Mouse (Mus musculus): ENCODE measurements around the gene Dnaaf5.

DNA sequence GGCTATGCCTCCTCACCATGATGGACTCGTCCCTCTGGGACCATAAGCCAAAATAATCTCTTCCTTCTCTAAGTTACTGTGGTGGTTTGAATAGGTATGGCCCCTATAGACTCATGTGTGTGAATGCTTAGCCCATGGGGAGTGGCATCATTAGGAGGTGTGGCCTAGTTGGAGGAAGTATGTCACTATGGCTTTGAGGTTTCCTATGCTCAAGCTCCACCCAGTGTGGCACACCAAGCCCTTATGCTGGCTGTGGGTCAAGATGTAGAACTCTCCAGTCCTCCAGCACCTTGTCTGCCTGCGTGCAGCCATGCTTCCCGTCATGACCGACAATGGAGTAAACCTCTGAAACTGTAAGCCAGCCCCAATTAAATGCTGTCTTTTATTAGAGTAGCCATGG is 4.3 kb upstream of the Dnaaf5 start:
- no peak for TF ChIP-seq POLR2A (IDR thresholded peaks at IDR 0.05; ENCODE audit: insufficient read length, low read depth)
- TF ChIP-seq MYOD1 (IDR thresholded peaks at IDR 0.05; ENCODE audit: control insufficient read depth in 1 of 3, insufficient read length in 2 of 3, low read depth in 2 of 3), result no peak
- no peak for TF ChIP-seq SRF (IDR thresholded peaks at IDR 0.05; ENCODE audit: control insufficient read depth, insufficient read length, low read depth)
- no peak for TF ChIP-seq CEBPB (IDR thresholded peaks at IDR 0.05; ENCODE audit: insufficient read depth, poor library complexity, severe bottlenecking)
